Mouse (Mus musculus) megakaryocyte, adult 5-6 weeks (primary cell): ENCODE data around the gene Gp5. TPM values are rescaled to one million over a fixed set of nuclear protein-coding genes. Genes with fewer than 3 reads are reported as not detected.
"Not testable (repeated sequence)": the region's sequence is repeated elsewhere in the genome, so short reads cannot be mapped to it uniquely, and the experiment has no call there.

ENCODE experiments used
- ATAC-seq: 2 replicates; pipeline ENCODE4 v1.8.0; 2016; ENCODE audit warnings: mild to moderate bottlenecking, inconsistent platforms; ENCODE audit not compliant: poor library complexity, severe bottlenecking
- total RNA-seq, 2 experiments: library from RNA; stranded (forward) in 1 of 2; stranded (reverse) in 1 of 2; fragments of 153-499, 151-499 nt in 1 of 2; fragments of 221-1000, 200-1000 nt in 1 of 2; gene quantifications; 2 replicates each; pipeline versions ENCODE4 v1.2.3 to v1.2.4; 2015 to 2017

Gp5 gene
- total RNA-seq (2015) (0.07 and 0.38 TPM in 2 replicates), total RNA-seq (2017) (not detected in 2 replicates)

GRCm38 (mm10) chr16:30310647-30311046 is at the start of gene Gp5:
TSS of gene Gp5 (minus strand) at chr16:30310779.
- no peak for ATAC-seq

GRCm38 (mm10) chr16:30353489-30353888 is 42.9 kb upstream of the Gp5 start:
- not testable (repeated sequence) for ATAC-seq

GRCm38 (mm10) chr16:30314236-30314635 is 3.7 kb upstream of the Gp5 start:
- no peak for ATAC-seq

GRCm38 (mm10) chr16:30310171-30310515 is 436 bp downstream of the Gp5 start:
- no peak for ATAC-seq

DNA sequence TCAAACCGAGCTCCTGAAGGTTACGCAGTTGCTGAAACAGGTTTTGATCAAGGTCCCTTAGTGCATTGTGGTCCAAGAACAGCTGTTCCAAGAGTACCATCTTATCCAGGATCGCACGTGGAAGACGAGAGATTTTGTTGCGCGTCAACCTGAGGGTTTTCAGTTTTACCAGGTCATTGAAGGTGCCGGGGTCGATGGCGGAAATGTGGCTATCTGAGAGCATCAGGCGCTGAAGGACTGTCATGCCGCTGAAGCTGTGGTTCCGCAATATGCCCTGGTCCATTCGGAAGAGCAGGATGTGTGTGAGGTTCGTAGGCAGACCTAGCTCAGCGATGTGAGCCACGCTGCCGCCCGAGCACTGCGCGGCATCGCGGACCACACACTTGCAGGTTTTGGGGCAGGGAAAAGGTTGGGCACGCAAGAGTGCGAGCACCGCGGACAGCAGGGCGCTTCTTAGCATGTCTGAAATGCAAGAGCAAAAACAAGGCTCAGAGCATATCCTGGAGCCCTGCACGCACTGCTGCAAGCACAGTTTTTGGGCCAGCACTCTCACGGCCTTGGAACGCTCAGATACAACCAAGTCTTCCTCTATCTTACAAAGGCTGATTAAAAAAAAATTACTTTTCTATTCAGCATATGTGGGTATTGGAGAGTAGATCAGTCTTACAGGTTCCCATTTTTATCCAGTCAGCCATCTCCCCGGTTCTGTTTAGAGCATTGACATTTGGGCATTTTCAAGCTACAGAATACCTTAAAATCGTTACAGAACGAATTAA is 996 bp downstream of the Gp5 start:
- peak; percentile 60 for ATAC-seq

DNA sequence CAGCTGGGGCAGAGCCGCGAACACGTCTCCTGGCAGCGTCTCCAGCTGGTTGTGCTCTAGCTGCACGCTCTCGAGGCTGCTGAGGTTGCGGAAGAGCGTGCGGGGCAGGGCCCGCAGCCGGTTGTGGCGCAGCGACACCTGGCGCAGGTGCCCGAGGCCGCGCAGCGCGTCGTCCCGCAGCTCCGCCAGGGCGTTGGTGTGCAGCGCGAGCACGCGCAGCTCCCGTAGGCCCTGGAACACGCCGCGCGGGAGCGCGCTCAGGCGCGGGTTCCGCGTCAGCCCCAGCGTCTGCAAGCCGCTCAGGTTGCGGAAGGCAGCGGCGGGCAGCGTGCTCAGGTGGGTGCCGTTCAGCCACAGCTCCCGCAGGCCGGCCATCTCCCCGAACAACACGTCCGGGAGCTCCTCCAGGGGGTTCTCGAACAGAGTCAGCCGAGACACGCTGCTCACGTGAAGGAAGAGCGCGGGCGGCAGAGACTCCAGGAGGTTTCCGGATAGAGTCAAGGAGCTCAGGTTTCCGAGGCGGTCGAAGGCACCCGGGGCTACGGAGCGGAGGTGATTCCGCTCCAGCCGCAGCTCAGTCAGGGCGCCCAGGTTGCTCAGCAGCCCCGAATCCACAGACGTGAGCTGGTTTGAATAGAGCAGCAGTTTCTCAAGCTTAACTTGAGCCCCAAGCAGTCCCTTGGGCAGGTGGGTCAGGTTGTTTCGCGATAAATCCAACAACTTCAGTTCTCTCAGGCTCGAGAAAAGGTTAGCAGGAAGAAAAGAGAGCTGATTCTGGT is 1.8 kb downstream of the Gp5 start:
- peak; percentile 58 for ATAC-seq

- ATAC-seq = no peak
Measured at GRCm38 (mm10) chr16:30307961-30308615, 2.5 kb downstream of the Gp5 start.

- no peak for ATAC-seq
Measured at GRCm38 (mm10) chr16:30307306-30307705, 3.3 kb downstream of the Gp5 start.

DNA sequence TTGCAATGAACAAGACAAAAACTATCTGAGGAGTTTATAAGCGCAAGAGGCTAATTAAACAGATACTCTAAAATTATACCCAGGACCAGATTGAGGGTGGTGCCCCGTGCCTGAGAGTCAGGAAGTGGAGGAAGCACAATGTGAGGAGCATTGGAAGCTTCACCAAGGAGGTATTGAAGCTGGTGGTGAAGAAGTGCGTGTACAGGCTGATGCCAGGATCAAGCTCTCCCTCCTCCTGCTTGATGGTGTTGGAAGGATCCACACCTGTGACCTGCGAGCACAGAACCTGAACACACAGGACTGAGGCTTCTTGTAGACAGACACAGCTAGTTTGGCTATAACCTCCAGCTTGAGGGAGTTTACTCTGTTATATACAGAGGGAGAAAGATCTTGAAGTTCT is 4.5 kb downstream of the Gp5 start:
- ATAC-seq = no peak

DNA sequence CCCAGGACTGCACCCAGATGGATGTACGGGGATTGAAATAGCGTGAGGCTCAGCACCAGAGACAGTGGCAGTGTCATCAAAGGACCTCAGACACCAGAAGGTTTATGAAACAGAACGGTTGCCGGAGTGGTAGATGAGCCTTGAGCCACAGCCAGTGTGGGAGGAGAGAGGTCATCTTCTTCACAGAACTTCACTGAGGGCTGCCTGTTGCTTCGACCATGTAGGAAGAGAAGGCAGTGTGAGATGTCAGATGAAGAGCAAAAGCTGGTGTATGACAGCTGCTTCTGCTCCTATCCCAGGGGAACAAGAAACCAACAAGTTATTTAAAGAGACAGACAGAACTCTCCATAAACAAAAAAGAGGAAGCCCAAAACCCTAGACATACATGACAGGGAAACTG is 6.3 kb downstream of the Gp5 start:
- no peak for ATAC-seq

GRCm38 (mm10) chr16:30303411-30303810 is 7.2 kb downstream of the Gp5 start:
- ATAC-seq = no peak

GRCm38 (mm10) chr16:30302686-30303085 is 7.9 kb downstream of the Gp5 start:
- ATAC-seq = no peak

- no peak for ATAC-seq
Measured at GRCm38 (mm10) chr16:30299711-30300277, 10.8 kb downstream of the Gp5 start.

GRCm38 (mm10) chr16:30297450-30297849 is 13.1 kb downstream of the Gp5 start:
- no peak for ATAC-seq

DNA sequence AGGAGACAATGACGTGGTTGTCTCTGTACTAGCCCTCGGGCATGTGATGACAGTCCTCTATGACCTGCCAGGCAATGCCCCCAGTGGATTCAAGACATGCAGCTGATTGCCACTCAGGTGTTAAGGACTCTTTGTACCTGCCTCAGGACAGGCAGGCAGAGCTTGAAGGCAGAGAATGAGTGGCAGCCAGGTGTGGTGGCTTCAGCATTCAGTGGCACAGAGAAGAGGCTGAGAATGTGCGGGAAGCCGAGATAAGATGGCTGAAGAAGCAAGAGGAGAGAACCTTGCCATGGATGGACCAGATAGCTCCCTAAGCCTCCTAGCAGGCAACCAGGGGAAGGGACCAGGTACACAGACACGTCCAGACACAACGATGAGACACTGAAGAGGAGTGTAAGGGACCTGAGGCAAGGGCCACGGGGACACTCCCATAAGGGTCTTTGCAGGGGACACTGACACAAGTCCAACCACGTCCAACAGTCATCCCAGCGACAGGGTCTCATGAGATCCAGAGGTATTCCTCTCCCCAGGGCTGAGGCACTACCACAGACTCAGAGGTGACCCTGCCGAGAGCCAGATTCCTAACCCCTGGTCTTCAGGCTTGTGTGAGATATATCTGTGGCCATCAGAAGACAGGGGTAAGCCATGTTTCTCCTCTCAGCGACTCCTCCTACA is 13.8 kb downstream of the Gp5 start:
- ATAC-seq = no peak

DNA sequence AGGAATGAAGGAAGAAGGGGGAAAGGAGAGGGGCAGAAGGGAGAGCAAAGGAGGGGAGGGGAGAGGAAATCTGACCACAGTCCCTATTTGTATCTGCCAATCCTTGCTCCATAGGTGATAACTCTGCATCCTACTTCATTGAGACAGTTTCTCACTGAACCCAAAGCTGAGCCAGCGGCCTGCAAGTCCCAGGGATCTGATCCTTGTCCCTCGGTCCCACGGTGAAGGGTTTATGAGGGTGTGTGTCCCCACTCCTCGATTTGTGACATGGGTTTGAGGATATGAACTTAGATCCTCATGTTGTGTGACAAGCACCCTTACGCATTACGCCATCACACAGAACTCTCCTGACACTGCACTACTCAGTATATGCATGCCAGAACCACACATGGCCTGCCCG is 15.5 kb downstream of the Gp5 start:
- ATAC-seq = no peak

DNA sequence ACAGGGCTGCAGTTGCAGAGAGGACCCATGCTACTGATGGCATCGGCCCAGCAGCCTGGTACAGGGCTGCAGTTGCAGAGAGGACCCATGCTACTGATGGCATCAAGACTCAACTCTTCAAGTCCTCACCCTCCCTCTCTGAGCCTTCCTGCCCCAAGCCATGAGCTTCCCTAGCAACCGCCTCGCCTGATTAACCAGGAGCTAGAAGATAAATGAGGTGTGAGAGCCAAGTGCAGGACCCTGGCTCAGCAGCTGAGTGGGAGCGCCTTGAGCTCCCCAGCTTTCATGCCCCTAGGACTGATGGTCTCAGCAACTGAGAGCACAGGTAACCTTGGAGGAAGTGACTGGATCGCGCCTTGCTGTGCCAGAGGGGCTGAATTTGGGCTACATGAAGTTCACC is 20.1 kb downstream of the Gp5 start:
- no peak for ATAC-seq

DNA sequence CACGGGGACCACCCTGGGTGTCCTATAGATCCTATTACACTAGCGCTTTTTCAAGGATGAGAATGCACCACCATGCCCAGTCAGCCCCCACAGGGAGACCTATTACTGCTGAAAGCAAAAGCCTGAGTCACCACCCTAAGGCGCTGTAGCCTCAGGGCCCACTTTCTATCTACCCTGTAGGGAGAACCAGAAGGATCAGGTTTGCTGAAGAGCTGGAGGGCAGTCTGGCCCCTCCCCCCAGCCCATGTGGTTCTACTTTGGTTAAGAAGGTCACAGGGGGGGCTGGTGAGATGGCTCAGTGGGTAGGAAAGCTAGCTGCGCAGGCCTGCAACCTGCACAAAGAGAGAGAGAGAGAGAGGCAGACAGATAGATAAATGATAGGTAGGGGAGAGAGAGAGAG is 24.9 kb downstream of the Gp5 start:
- no peak for ATAC-seq

GRCm38 (mm10) chr16:30283743-30284337 is 26.7 kb downstream of the Gp5 start:
- peak; percentile 38; the same call in 1 of the 2 replicates for ATAC-seq

- ATAC-seq = no peak
Measured at GRCm38 (mm10) chr16:30282844-30283495, 27.6 kb downstream of the Gp5 start, which contains the start of gene Lrrc15. TSS of gene Lrrc15 (minus strand) at chr16:30283256.
